Mouse (Mus musculus) kidney, embryonic 15.5 days (tissue): ENCODE measurements around the gene Gm20422. TPM values are rescaled to one million over a fixed set of nuclear protein-coding genes. Genes with fewer than 3 reads are reported as not detected.

Source experiments
- ATAC-seq: fragments of 200-750 bp; cut with Nextera tagmentation; replicated peaks from 2 replicates; pipeline ENCODE4 v1.8.0; 2017; ENCODE audit warnings: moderate TSS enrichment; ENCODE audit not compliant: low FRiP score
- H3K27ac ChIP-seq: fragments of 300-500 bp; sonication (generic); 2 replicates; pipeline ENCODE4 v1.5.1; 2015; ENCODE audit warnings: mild to moderate bottlenecking, inconsistent platforms
- H3K27me3 ChIP-seq: fragments of 300-500 bp; sonication (generic); 2 replicates; pipeline ENCODE4 v1.6.1; 2015; ENCODE audit warnings: inconsistent platforms
- H3K36me3 ChIP-seq: fragments of 300-500 bp; sonication (generic); 2 replicates; pipeline ENCODE4 v1.6.1; 2015; ENCODE audit warnings: inconsistent platforms
- H3K4me1 ChIP-seq: fragments of 300-500 bp; sonication (generic); 2 replicates; pipeline ENCODE4 v1.6.1; 2015; ENCODE audit warnings: inconsistent platforms
- H3K4me2 ChIP-seq: fragments of 300-500 bp; sonication (generic); 2 replicates; pipeline ENCODE4 v1.6.1; 2015; ENCODE audit warnings: moderate library complexity, mild to moderate bottlenecking, inconsistent platforms
- H3K4me3 ChIP-seq: fragments of 300-500 bp; sonication (generic); replicated peaks from 2 replicates; pipeline ENCODE4 v1.5.1; 2015; ENCODE audit warnings: mild to moderate bottlenecking, inconsistent platforms
- H3K9ac ChIP-seq: fragments of 300-500 bp; sonication (generic); 2 replicates; pipeline ENCODE4 v1.6.1; 2015; ENCODE audit warnings: mild to moderate bottlenecking, inconsistent platforms
- H3K9me3 ChIP-seq: fragments of 300-500 bp; sonication (generic); replicated peaks from 2 replicates; pipeline ENCODE4 v1.6.1; 2016; ENCODE audit warnings: inconsistent platforms
- WGBS: fragments of 180-500 bp; shearing (Covaris S2); methylation state at CpG from one replicate; pipeline ENCODE4 v1.1.7; 2015; ENCODE audit warnings: mixed read lengths; 5-methylcytosine and 5-hydroxymethylcytosine counted together
- polyA plus RNA-seq: library from polyadenylated mRNA; unstranded; fragments of >200 nt; fragmentation: Nextera tagmentation; extraction: Ambion mirVana; gene quantifications from 2 replicates; pipeline ENCODE4 v1.2.1, GENCODE M21; 2015

The Gm20422 gene
- polyA plus RNA-seq, 1 experiment from 2014 or later, result not detected

DNA sequence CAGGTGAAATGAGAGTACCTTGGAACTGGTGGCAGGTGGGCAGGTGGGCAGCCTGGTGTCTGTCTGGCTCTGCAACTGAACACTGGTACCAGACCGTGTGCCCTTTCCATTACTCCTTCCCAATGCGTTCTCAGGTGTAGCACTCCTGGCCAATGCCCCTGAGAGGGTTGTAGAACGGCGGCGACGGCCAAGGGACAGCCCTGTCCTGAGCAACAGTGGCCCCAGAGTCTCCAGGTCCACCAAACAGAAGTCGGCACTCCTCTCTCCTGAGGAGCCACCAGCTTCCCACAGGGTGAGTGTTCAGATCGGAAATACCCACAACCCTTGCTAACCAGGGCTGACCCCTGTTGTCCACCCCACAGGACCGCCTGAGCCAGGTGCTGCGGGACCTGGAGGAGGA is 30.4 kb upstream of the Gm20422 start:
- Histone ChIP-seq H3K9ac (no peak overlapping the region), H3K36me3 (peaks cover 85% of the 10 kb centered on the region), H3K4me3 (no peak overlapping the region), H3K27ac (no peak overlapping the region), H3K4me2 (no peak overlapping the region), H3K9me3 (no peaks in the 10 kb centered on the region), H3K4me1 (peaks cover 13% of the 10 kb centered on the region), H3K27me3 (no peaks in the 10 kb centered on the region)
- WGBS, result 96% methylated on average over 10 of the region's 10 CpGs
- ATAC-seq, result no peak

DNA sequence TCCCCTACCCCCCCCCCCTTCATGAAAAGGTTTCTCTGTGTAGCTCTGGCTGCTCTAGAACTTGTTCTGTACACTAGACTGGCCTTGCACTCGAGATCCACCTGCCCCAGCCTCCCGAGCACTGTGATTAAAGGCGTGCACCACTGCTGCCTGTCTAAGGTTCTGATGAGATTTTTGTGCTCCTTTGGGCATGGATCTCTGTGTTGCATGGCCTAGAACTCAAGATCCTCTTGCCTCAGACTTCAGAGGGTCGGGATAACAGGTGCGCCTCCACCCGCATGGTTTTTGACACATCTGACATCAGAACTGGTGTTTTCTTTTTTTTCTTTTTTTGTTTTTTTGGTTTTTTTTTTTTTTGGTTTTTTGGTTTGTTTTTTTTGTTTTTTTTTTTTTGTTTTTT is 29.9 kb upstream of the Gm20422 start:
- peaks cover 13% of the 10 kb centered on the region for H3K4me1 ChIP-seq
- peaks cover 87% of the 10 kb centered on the region for H3K36me3 ChIP-seq
- no peak overlapping the region for H3K4me2 ChIP-seq
- WGBS, result 88% methylated on average over 6 of the region's 6 CpGs
- H3K9me3 ChIP-seq, result no peaks in the 10 kb centered on the region
- H3K27ac ChIP-seq, result no peak overlapping the region
- H3K27me3 ChIP-seq, result no peaks in the 10 kb centered on the region
- H3K9ac ChIP-seq, result no peak overlapping the region
- H3K4me3 ChIP-seq, result no peak overlapping the region
- ATAC-seq, result no peak

DNA sequence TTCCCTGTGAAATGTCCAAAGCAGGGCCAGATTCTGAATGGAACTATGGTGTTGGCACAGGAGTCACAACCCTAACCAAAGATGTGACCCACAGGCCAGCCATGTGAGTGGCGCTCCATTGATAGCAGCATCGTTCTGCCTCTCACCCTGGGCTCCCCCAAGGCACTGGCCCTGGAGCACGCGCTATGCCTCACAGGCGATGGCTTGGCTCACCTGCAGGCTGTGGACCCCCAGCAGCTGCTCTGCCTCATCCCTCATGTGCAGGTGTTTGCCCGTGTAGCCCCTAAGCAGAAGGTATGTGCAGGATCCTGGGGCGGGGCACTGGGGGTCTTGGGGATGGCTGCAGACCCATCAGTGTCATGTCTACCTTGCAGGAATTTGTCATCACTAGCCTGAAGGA is 28.7 kb upstream of the Gm20422 start:
- Histone ChIP-seq H3K36me3 (peaks cover 99% of the 10 kb centered on the region), H3K4me1 (peaks cover 3% of the 10 kb centered on the region; the same call in 1 of the 2 replicates), H3K27ac (no peak overlapping the region), H3K9me3 (no peaks in the 10 kb centered on the region), H3K27me3 (no peaks in the 10 kb centered on the region), H3K4me3 (no peak overlapping the region), H3K9ac (no peak overlapping the region), H3K4me2 (no peak overlapping the region)
- WGBS, result 93% methylated on average over 7 of the region's 7 CpGs
- no peak for ATAC-seq

DNA sequence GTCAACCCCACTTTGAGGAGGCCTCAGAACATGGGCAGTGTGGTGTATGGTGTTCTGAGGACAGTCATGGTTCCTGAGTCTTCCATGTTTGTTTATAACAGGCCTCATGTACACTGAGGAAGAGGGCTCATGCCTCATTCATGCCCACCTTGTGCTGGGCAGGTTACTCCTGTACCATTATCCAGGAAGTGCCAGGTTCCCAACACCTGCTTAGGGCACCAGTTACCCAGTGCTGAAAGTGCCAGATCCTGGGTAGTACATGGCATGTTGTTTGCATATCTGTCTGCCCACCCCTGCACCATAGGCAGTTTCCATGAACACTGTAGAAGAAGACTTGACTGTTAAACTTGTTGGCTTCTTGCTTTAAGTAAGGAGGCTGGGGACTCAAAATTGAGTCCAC is 27.5 kb upstream of the Gm20422 start:
- no peak overlapping the region for H3K27ac ChIP-seq
- ATAC-seq, result no peak
- H3K4me3 ChIP-seq, result no peak overlapping the region
- H3K4me1 ChIP-seq, result no peaks in the 10 kb centered on the region
- H3K9me3 ChIP-seq, result no peaks in the 10 kb centered on the region
- H3K9ac ChIP-seq, result no peak overlapping the region
- H3K27me3 ChIP-seq, result no peaks in the 10 kb centered on the region
- H3K36me3 ChIP-seq, result peaks cover 99% of the 10 kb centered on the region
- H3K4me2 ChIP-seq, result no peak overlapping the region

DNA sequence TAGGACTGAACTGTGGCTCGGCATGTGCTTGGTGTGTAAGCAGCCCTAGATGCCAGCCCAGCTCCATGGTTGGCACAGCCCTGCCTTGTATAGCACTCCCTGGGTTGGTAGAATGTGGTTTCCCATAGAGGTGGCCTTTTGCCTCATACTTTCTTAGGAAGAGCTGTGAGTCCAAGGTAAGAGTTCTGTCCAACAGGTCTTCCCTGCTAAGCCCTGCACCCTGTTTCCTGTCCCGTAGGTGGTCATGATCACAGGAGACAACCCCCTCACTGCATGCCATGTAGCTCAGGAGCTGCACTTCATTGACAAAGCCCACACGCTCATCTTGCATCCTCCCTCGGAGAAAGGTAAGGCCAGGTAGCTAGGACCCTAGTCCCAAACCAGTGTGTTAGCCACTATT is 27.1 kb upstream of the Gm20422 start:
- Histone ChIP-seq H3K4me2 (no peak overlapping the region), H3K9me3 (no peaks in the 10 kb centered on the region), H3K36me3 (peaks cover 99% of the 10 kb centered on the region), H3K4me1 (no peaks in the 10 kb centered on the region), H3K27me3 (no peaks in the 10 kb centered on the region), H3K9ac (no peak overlapping the region), H3K27ac (no peak overlapping the region), H3K4me3 (no peak overlapping the region)
- WGBS, result 94% methylated on average over 4 of the region's 4 CpGs
- ATAC-seq, result no peak

DNA sequence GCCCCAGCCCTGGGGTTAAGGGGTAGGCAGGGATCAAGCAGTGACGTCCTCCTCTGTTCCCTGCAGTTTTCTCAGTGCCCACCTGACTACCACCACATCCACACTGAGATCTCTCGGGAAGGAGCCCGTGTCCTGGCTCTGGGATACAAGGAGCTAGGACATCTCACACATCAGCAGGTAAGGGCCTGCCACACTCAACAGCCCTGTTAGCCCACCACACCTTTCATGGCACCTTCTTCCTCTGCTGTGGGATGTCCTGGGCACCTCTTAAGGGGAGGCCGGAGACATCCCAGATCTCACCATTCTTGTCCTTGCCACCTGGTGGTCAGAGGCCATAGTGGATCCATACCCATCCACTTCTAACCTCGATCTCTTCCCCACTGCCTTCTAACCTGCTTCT is 25.3 kb upstream of the Gm20422 start:
- H3K4me1 ChIP-seq, result no peaks in the 10 kb centered on the region
- no peak overlapping the region for H3K4me2 ChIP-seq
- no peak overlapping the region for H3K27ac ChIP-seq
- no peaks in the 10 kb centered on the region for H3K9me3 ChIP-seq
- no peak for ATAC-seq
- H3K36me3 ChIP-seq, result peaks cover 99% of the 10 kb centered on the region
- no peaks in the 10 kb centered on the region for H3K27me3 ChIP-seq
- 92% methylated on average over 5 of the region's 5 CpGs for WGBS
- no peak overlapping the region for H3K9ac ChIP-seq
- H3K4me3 ChIP-seq, result no peak overlapping the region

DNA sequence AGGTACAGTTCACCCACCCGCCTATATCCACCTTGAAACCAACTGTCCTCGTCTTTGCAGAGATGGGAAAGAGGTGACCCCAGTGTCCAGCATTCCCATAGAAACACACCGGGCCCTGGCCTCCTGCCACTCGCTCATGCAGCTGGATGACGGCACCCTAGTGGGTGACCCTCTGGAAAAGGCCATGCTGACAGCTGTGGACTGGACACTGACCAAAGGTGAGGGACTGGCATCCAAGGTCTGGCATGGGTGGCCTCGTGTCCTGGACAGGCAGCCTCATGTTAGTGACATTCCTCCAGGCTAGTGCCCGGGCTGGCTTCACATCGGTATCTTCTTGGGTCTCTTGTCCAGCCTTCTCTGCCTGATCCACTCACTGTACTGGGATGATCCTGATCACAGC is 24.6 kb upstream of the Gm20422 start:
- WGBS, result 96% methylated on average over 8 of the region's 8 CpGs
- Histone ChIP-seq H3K27me3 (no peaks in the 10 kb centered on the region), H3K9ac (no peak overlapping the region), H3K27ac (no peak overlapping the region), H3K4me3 (no peak overlapping the region), H3K36me3 (peaks cover 100% of the 10 kb centered on the region), H3K9me3 (no peaks in the 10 kb centered on the region), H3K4me2 (no peak overlapping the region), H3K4me1 (no peaks in the 10 kb centered on the region)
- no peak for ATAC-seq

DNA sequence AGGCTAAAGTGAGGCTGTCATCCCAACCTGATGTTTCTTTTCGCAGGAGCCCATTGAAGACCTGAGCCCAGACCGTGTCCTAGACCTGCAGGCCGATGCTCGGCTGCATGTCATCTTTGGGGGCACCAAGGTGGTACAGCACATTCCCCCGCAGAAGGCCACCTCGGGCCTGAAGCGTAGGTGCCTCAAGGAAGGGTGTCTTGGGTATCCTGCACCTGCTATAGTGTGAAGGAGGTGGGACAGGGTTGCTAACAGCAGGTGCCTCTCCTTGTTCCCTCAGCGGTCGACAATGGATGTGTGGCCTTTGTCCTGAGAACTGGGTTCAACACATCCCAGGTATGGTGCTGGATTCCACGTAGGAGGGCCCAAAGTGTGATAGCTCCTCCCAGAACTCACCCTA is 23.0 kb upstream of the Gm20422 start:
- no peak for ATAC-seq
- Histone ChIP-seq H3K4me1 (peaks cover 10% of the 10 kb centered on the region), H3K27me3 (no peaks in the 10 kb centered on the region)

DNA sequence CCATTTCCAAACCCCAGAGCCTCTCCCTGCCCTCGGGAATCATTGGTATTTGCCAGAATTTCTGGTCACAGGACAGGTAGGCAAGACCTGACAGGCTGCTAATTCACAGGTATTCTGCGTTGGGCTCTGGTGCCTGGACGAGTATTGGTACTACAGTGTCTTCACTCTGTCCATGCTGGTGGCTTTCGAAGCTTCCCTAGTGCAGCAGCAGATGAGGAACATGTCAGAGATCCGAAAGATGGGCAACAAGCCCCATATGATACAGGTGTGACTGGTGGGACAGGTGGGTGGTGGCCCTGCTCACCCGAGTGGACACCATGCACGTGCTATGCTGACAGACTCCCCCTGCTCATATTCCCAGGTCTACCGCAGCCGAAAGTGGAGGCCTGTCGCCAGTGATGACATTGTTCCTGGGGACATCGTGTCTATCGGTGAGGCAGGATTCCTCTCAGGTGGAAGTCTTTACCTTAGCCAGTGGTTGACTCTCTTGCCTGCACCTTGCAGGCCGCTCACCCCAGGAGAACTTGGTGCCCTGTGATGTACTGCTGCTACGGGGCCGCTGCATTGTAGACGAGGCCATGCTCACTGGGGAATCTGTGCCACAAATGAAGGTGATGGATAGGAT is 22.1 kb upstream of the Gm20422 start:
- no peak overlapping the region for H3K27ac ChIP-seq
- H3K4me3 ChIP-seq, result no peak overlapping the region
- no peaks in the 10 kb centered on the region for H3K9me3 ChIP-seq
- H3K4me1 ChIP-seq, result peaks cover 18% of the 10 kb centered on the region
- H3K4me2 ChIP-seq, result no peak overlapping the region
- 95% methylated on average over 16 of the region's 16 CpGs for WGBS
- H3K27me3 ChIP-seq, result no peaks in the 10 kb centered on the region
- no peak for ATAC-seq
- H3K9ac ChIP-seq, result no peak overlapping the region
- H3K36me3 ChIP-seq, result peaks cover 87% of the 10 kb centered on the region

More for the DNA sequence above, 23.0 kb upstream of the Gm20422 start:
- Histone ChIP-seq H3K27ac (no peak overlapping the region), H3K4me3 (no peak overlapping the region), H3K9ac (no peak overlapping the region), H3K36me3 (peaks cover 96% of the 10 kb centered on the region), H3K4me2 (no peak overlapping the region), H3K9me3 (no peaks in the 10 kb centered on the region)
- 93% methylated on average over 10 of the region's 10 CpGs for WGBS

DNA sequence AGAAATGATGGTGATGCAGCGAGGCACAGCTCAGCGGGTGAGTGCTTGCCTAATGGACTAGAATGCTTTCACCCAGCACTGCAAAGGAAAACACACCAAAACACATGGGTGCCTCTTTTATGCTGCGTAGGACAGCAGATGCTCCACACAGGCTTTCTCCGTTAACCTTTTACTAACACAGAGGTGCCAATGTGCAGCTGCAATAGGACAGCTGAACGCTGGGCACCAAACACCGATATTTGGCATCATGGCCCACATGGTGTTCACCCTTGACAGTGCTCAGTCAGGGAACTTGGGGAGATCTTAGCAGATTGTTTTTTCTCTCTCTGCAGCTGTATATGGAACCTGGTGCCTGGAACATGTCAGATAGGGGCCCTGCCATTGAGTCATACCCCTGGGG is 20.2 kb upstream of the Gm20422 start:
- H3K36me3 ChIP-seq, result peaks cover 68% of the 10 kb centered on the region
- WGBS, result 96% methylated on average over 6 of the region's 6 CpGs
- H3K4me3 ChIP-seq, result no peak overlapping the region
- H3K27ac ChIP-seq, result no peak overlapping the region
- H3K4me1 ChIP-seq, result peaks cover 24% of the 10 kb centered on the region
- H3K9ac ChIP-seq, result no peak overlapping the region
- H3K9me3 ChIP-seq, result no peaks in the 10 kb centered on the region
- ATAC-seq, result no peak
- no peak overlapping the region for H3K4me2 ChIP-seq
- no peaks in the 10 kb centered on the region for H3K27me3 ChIP-seq

DNA sequence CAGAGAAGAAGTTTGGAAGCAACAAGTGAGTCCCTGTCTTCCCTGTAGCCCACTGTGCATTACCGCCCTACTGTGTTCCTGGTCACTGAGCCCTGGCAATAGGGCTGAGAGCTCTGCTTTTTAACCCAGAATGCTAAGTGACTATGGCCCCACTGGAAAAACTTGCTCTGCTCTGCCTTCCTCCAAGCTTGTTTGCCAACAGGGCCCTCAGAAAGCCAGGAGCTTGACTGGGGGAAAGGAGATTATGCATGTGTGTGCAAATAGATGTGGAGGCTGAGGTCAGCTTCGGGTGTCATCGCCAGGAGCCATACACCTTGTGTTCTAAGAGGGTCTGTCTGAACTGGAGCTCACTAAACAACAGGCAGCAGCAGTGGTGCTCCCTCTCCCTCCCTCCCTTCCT is 19.4 kb upstream of the Gm20422 start:
- peaks cover 27% of the 10 kb centered on the region for H3K4me1 ChIP-seq
- peaks cover 60% of the 10 kb centered on the region for H3K36me3 ChIP-seq
- H3K9me3 ChIP-seq, result no peaks in the 10 kb centered on the region
- ATAC-seq, result no peak
- H3K27ac ChIP-seq, result no peak overlapping the region
- 94% methylated on average over 3 of the region's 3 CpGs for WGBS
- H3K4me3 ChIP-seq, result no peak overlapping the region
- H3K27me3 ChIP-seq, result no peaks in the 10 kb centered on the region
- H3K9ac ChIP-seq, result no peak overlapping the region
- no peak overlapping the region for H3K4me2 ChIP-seq

DNA sequence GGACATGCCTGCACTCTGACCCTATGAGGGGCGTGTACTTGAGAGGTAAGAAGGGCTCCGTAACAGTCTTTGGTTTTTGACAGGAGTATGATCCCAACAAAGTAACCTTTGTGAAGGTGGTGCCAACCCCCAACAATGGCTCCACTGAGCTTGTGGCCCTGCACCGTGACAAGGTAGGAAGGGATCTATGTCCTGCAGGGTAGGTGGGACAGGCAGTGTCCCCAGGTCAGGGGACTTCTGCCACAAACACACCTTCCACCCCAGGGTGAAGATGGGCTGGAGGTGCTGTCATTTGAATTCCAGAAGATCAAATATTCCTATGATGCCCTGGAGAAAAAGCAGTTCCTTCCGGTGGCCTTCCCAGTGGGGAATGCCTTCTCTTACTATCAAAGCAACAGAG is 19.0 kb upstream of the Gm20422 start:
- Histone ChIP-seq H3K36me3 (peaks cover 56% of the 10 kb centered on the region), H3K9me3 (no peaks in the 10 kb centered on the region), H3K4me3 (no peak overlapping the region), H3K27ac (no peak overlapping the region), H3K4me2 (no peak overlapping the region), H3K9ac (no peak overlapping the region), H3K4me1 (peaks cover 27% of the 10 kb centered on the region), H3K27me3 (no peaks in the 10 kb centered on the region)
- ATAC-seq, result no peak
- 87% methylated on average over 4 of the region's 4 CpGs for WGBS

DNA sequence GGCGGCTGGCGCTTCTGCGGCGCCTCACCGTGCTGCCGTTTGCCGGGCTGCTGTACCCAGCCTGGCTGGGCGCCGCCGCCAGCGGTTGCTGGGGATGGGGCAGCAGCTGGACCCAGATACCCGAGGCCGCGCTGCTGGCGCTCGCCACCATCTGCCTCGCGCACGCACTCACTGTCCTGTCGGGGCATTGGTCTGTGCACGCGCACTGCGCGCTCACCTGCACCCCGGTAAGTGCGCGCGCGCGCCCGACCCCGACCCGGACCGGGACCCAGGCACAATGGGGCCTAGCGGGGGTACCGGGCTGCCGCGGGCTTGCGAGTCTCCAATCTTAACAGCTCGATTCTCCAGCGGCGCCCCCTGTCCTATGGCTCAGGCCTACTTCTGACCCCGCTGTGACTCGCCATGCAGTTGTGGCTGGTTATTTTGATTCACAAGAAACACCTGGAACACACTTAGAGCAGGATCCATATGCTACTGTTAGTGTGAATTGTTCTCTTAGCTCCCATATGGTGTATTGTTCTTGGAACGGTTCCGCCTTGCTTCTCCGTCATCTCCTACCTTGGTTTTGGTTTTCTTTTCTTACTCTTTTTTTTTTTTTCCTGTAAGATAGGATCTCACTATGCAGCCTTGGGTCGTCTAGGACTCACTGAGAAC is 16.9 kb upstream of the Gm20422 start:
- Histone ChIP-seq H3K9me3 (no peaks in the 10 kb centered on the region), H3K4me1 (peaks cover 27% of the 10 kb centered on the region), H3K27me3 (no peaks in the 10 kb centered on the region), H3K4me3 (peak overlapping the region; percentile 99), H3K4me2 (peak overlapping the region; percentile 77), H3K27ac (peak overlapping the region; percentile 94), H3K9ac (peak overlapping the region; percentile 97), H3K36me3 (peaks cover 34% of the 10 kb centered on the region)
- under 1% methylated on average over 48 of the region's 48 CpGs for WGBS
- peak; percentile 64 for ATAC-seq
